21 mouse cellular contexts compared by ENCODE assay signal in the genomic region with DNA sequence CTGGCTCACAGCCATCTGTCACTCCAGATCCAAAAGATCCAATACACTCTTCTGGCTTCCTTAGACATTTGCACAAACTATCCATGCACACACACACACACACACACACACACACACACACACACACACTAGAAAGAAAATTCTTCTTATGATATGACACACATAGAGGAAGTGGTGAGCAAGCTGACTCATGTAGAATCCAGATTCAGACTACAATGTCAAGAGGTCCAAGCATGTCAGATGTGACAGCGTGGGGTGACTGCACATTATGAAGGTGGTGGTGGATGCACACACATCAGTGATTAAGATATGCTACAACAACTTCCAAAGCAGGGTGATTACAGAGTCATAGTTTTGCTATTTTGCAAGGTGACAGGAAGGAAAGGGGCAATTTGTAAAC. TPM values are rescaled to one million over a fixed set of nuclear protein-coding genes. Genes with fewer than 3 reads are reported as not detected.
DNase-seq lines count a peak whose midpoint lies in the region; ATAC-seq and TF ChIP-seq lines count a peak whose summit lies in the region.
"Had no signal": no experiment of that assay in that cellular context is flagged by ENCODE, and none has a peak within 500 bp of the region (broad histone marks: within the 10 kb centered on the region; RNA-seq: fewer than 3 reads in every experiment).

No protein-coding gene starts in this region.

- no peak for TF ChIP-seq CTCF in Patski (IDR thresholded peaks at IDR 0.05)
- TF ChIP-seq CTCF in hindbrain, postnatal 0 days (IDR thresholded peaks at IDR 0.05; ENCODE audit: low read depth), result no peak

- H3K9ac ChIP-seq in hindbrain, postnatal 0 days (replicated peaks; ENCODE audit: low read length), result no peak overlapping the region
- H3K9ac ChIP-seq in kidney, embryonic 16.5 days (replicated peaks; ENCODE audit: low read length), result no peak overlapping the region
- H3K9ac ChIP-seq: hindbrain, embryonic 14.5 days; intestine, embryonic 15.5 days; limb, embryonic 12.5 days; liver, postnatal 0 days; neural tube, embryonic 13.5 days had no signal

- CTCF ChIA-PET in Patski (lab: Charles Lee), result no interaction called here

- no peaks in the 10 kb centered on the region for H3K27me3 ChIP-seq in Patski
- no peaks in the 10 kb centered on the region for H3K27me3 ChIP-seq in hindbrain, postnatal 0 days (ENCODE audit: insufficient read depth, low read length)
- no peaks in the 10 kb centered on the region for H3K27me3 ChIP-seq in forebrain, embryonic 10.5 days (ENCODE audit: poor library complexity, severe bottlenecking)
- no peaks in the 10 kb centered on the region for H3K27me3 ChIP-seq in kidney, embryonic 16.5 days (ENCODE audit: insufficient read depth, low read length)
- H3K27me3 ChIP-seq: intestine, embryonic 15.5 days; limb, embryonic 12.5 days; neural tube, embryonic 13.5 days had no signal

- in situ Hi-C loops in Patski (cut with MboI; ENCODE audit: low pct_unique_long_range_greater_than_20kb), result no loop called here

- H3K4me3 ChIP-seq in hindbrain, postnatal 0 days (ENCODE audit: low read length), result no peak overlapping the region
- H3K4me3 ChIP-seq in forebrain, embryonic 10.5 days, result no peak overlapping the region
- no peak overlapping the region for H3K4me3 ChIP-seq in kidney, embryonic 16.5 days (ENCODE audit: low read length)
- H3K4me3 ChIP-seq: intestine, embryonic 15.5 days; limb, embryonic 12.5 days; neural tube, embryonic 13.5 days had no signal

- H3K4me1 ChIP-seq in hindbrain, postnatal 0 days (ENCODE audit: insufficient read depth, low read length), result no peaks in the 10 kb centered on the region
- no peaks in the 10 kb centered on the region for H3K4me1 ChIP-seq in forebrain, embryonic 10.5 days
- no peaks in the 10 kb centered on the region for H3K4me1 ChIP-seq in kidney, embryonic 16.5 days (ENCODE audit: insufficient read depth, low read length)
- H3K4me1 ChIP-seq: intestine, embryonic 15.5 days; limb, embryonic 12.5 days; neural tube, embryonic 13.5 days had no signal

- no peaks in the 10 kb centered on the region for H3K36me3 ChIP-seq in hindbrain, postnatal 0 days (ENCODE audit: insufficient read depth, low read length)
- no peaks in the 10 kb centered on the region for H3K36me3 ChIP-seq in forebrain, embryonic 10.5 days (replicated peaks)
- H3K36me3 ChIP-seq in kidney, embryonic 16.5 days (ENCODE audit: insufficient read depth, low read length), result no peaks in the 10 kb centered on the region
- H3K36me3 ChIP-seq: intestine, embryonic 15.5 days; limb, embryonic 12.5 days; neural tube, embryonic 13.5 days had no signal

- intact Hi-C loops in heart, postnatal 14 days (cut with DNase I), result no loop called here

- POLR2A ChIA-PET in Patski (lab: Charles Lee), result no interaction called here

- WGBS in hindbrain, postnatal 0 days, result 76% methylated on average over 1 of the region's 1 CpGs
- WGBS in forebrain, embryonic 10.5 days, result 88% methylated on average over 1 of the region's 1 CpGs
- 88% methylated on average over 1 of the region's 1 CpGs for WGBS in kidney, embryonic 16.5 days

- no peak overlapping the region for H3K27ac ChIP-seq in hindbrain, postnatal 0 days
- no peak overlapping the region for H3K27ac ChIP-seq in forebrain, embryonic 10.5 days
- H3K27ac ChIP-seq in kidney, embryonic 16.5 days (ENCODE audit: low read length), result no peak overlapping the region
- H3K27ac ChIP-seq: hindbrain, embryonic 14.5 days; intestine, embryonic 15.5 days; limb, embryonic 12.5 days; neural tube, embryonic 13.5 days had no signal

- H3K9me3 ChIP-seq in hindbrain, postnatal 0 days (ENCODE audit: low read length), result no peaks in the 10 kb centered on the region
- H3K9me3 ChIP-seq in forebrain, embryonic 10.5 days, result no peaks in the 10 kb centered on the region
- H3K9me3 ChIP-seq in kidney, embryonic 16.5 days (ENCODE audit: low read length), result no peaks in the 10 kb centered on the region
- H3K9me3 ChIP-seq: intestine, embryonic 15.5 days; limb, embryonic 12.5 days; neural tube, embryonic 13.5 days had no signal

- DNase-seq in heart, adult 11 months, result peak; percentile 51
- no peak for DNase-seq in heart, postnatal 14 days
- DNase-seq in Patski (ENCODE audit: low read depth, low spot score), result no peak
- DNase-seq in hindbrain, postnatal 0 days (ENCODE audit: low spot score), result no peak
- no peak for DNase-seq in forebrain, embryonic 10.5 days (ENCODE audit: extremely low spot score, low spot score)
- no peak for DNase-seq in lung, postnatal 4 days
- DNase-seq: adrenal gland, postnatal 36 days; cerebellum, adult 9-10 months; heart, postnatal 36 days; kidney, adult 8-10 months; kidney, postnatal 14 days; liver, postnatal 0 days; midbrain, embryonic 14.5 days had no signal

- peak; percentile 31 for ATAC-seq in Patski
- ATAC-seq in megakaryocyte, adult 5-6 weeks (ENCODE audit: poor library complexity, severe bottlenecking), result peak; percentile 61
- no peak for ATAC-seq in hindbrain, postnatal 0 days
- no peak for ATAC-seq in kidney, embryonic 16.5 days (ENCODE audit: low FRiP score, low TSS enrichment)
- ATAC-seq: intestine, embryonic 15.5 days; liver, postnatal 0 days; lung, postnatal 0 days had no signal

- no peak overlapping the region for H3K4me2 ChIP-seq in hindbrain, postnatal 0 days (ENCODE audit: low read depth, low read length)
- no peak overlapping the region for H3K4me2 ChIP-seq in kidney, embryonic 16.5 days (replicated peaks; ENCODE audit: low read depth, low read length)
- H3K4me2 ChIP-seq: hindbrain, embryonic 14.5 days; intestine, embryonic 15.5 days; limb, embryonic 12.5 days; liver, embryonic 11.5 days; neural tube, embryonic 13.5 days had no signal

RNA-seq across cellular contexts. Expression of a gene that starts 36.5 kb away (rescaled TPM):
- 10 to 100 TPM; 57.4 to 62.1 TPM for total RNA-seq in heart, postnatal 14 days (2021)
- polyA plus RNA-seq in Patski (2021), result 166 TPM
- 109 and 112 TPM in 2 replicates for total RNA-seq in megakaryocyte, adult 5-6 weeks (2015)
- total RNA-seq in megakaryocyte, adult 5-6 weeks (2017), result 141 and 168 TPM in 2 replicates
- total RNA-seq in hindbrain, postnatal 0 days (2014; rRNA removed), result 32.5 and 46.5 TPM in 2 replicates
- 93.1 and 94.6 TPM in 2 replicates for polyA plus RNA-seq in hindbrain, postnatal 0 days (2015; fragmentation: Nextera tagmentation; extraction: Ambion mirVana)
- polyA plus RNA-seq in forebrain, embryonic 10.5 days (2016; fragmentation: Nextera tagmentation; extraction: Ambion mirVana), result 127 and 129 TPM in 2 replicates
- 110 and 118 TPM in 2 replicates for polyA plus RNA-seq in kidney, embryonic 16.5 days (2015; fragmentation: Nextera tagmentation; extraction: Ambion mirVana)

RNA-seq across cellular contexts. Expression of a gene that starts 51.2 kb away (rescaled TPM):
- total RNA-seq in heart, postnatal 14 days (2021), result 10 to 100 TPM; 26.8 to 29.6 TPM
- polyA plus RNA-seq in Patski (2021), result 57.6 TPM
- 126 and 130 TPM in 2 replicates for total RNA-seq in megakaryocyte, adult 5-6 weeks (2015)
- total RNA-seq in megakaryocyte, adult 5-6 weeks (2017), result 115 and 132 TPM in 2 replicates
- total RNA-seq in hindbrain, postnatal 0 days (2014; rRNA removed), result 41.3 and 51.5 TPM in 2 replicates
- 74.4 and 83.3 TPM in 2 replicates for polyA plus RNA-seq in hindbrain, postnatal 0 days (2015; fragmentation: Nextera tagmentation; extraction: Ambion mirVana)
- 112 and 118 TPM in 2 replicates for polyA plus RNA-seq in forebrain, embryonic 10.5 days (2016; fragmentation: Nextera tagmentation; extraction: Ambion mirVana)
- 122 and 126 TPM in 2 replicates for polyA plus RNA-seq in kidney, embryonic 16.5 days (2015; fragmentation: Nextera tagmentation; extraction: Ambion mirVana)

RNA-seq across cellular contexts. Expression of a gene that starts 51.4 kb away (rescaled TPM):
- 10 to 100 TPM; 18.5 to 23.1 TPM for total RNA-seq in heart, postnatal 14 days (2021)
- 17.0 TPM for polyA plus RNA-seq in Patski (2021)
- 14.3 and 18.5 TPM in 2 replicates for total RNA-seq in megakaryocyte, adult 5-6 weeks (2015)
- 19.7 and 26.8 TPM in 2 replicates for total RNA-seq in megakaryocyte, adult 5-6 weeks (2017)
- total RNA-seq in hindbrain, postnatal 0 days (2014; rRNA removed), result 16.2 and 32.2 TPM in 2 replicates
- polyA plus RNA-seq in hindbrain, postnatal 0 days (2015; fragmentation: Nextera tagmentation; extraction: Ambion mirVana), result 30.8 and 31.3 TPM in 2 replicates
- 28.0 and 29.9 TPM in 2 replicates for polyA plus RNA-seq in forebrain, embryonic 10.5 days (2016; fragmentation: Nextera tagmentation; extraction: Ambion mirVana)
- 31.5 and 34.6 TPM in 2 replicates for polyA plus RNA-seq in kidney, embryonic 16.5 days (2015; fragmentation: Nextera tagmentation; extraction: Ambion mirVana)

Comparison
In these comparisons a context has a peak if more than half of its experiments do, and no peak if none do; other contexts are left out.
1. ATAC-seq: peak in Patski (single experiment) and megakaryocyte, adult 5-6 weeks (single experiment); none in hindbrain, postnatal 0 days (single experiment) and kidney, embryonic 16.5 days (single experiment).